Mouse (Mus musculus) forebrain, embryonic 13.5 days (tissue): ENCODE data around the gene Eif4e1b. TPM values are rescaled to one million over a fixed set of nuclear protein-coding genes. Genes with fewer than 3 reads are reported as not detected.

Source experiments
- ATAC-seq: fragments of 200-750 bp; cut with Nextera tagmentation; 2 replicates; pipeline ENCODE4 v1.8.0; 2017
- H3K27ac ChIP-seq: fragments of 300-500 bp; sonication (generic); 2 replicates; pipeline ENCODE4 v1.5.1; 2015; ENCODE audit warnings: inconsistent platforms, mild to moderate bottlenecking, moderate library complexity
- H3K27me3 ChIP-seq: fragments of 300-500 bp; sonication (generic); 2 replicates; pipeline ENCODE4 v1.6.1; 2015; ENCODE audit warnings: mild to moderate bottlenecking, inconsistent platforms
- H3K36me3 ChIP-seq: fragments of 300-500 bp; sonication (generic); 2 replicates; pipeline ENCODE4 v1.6.1; 2015; ENCODE audit warnings: mild to moderate bottlenecking, inconsistent platforms; ENCODE audit not compliant: poor library complexity, severe bottlenecking
- H3K4me1 ChIP-seq: fragments of 300-500 bp; sonication (generic); 2 replicates; pipeline ENCODE4 v1.6.1; 2015; ENCODE audit warnings: inconsistent platforms
- H3K4me2 ChIP-seq: fragments of 300-500 bp; sonication (generic); 2 replicates; pipeline ENCODE4 v1.6.1; 2015; ENCODE audit warnings: inconsistent platforms, mild to moderate bottlenecking, moderate library complexity
- H3K4me3 ChIP-seq: fragments of 300-500 bp; sonication (generic); 2 replicates; pipeline ENCODE4 v1.5.1; 2015; ENCODE audit warnings: mild to moderate bottlenecking, inconsistent platforms
- H3K9ac ChIP-seq: fragments of 300-500 bp; sonication (generic); 2 replicates; pipeline ENCODE4 v1.6.1; 2015; ENCODE audit warnings: mild to moderate bottlenecking, inconsistent platforms
- H3K9me3 ChIP-seq: fragments of 300-500 bp; sonication (generic); replicated peaks from 2 replicates; pipeline ENCODE4 v1.6.1; 2016; ENCODE audit warnings: inconsistent platforms
- WGBS: fragments of 180-500 bp; shearing (Covaris S2); methylation state at CpG from one replicate; pipeline ENCODE4 v1.1.7; 2015; 5-methylcytosine and 5-hydroxymethylcytosine counted together
- polyA plus RNA-seq: library from polyadenylated mRNA; unstranded; fragments of >200 nt; fragmentation: Nextera tagmentation; extraction: Ambion mirVana; gene quantifications from 2 replicates; pipeline ENCODE4 v1.2.1, GENCODE M21; 2015

Eif4e1b gene
- polyA plus RNA-seq: not detected in 2 replicates

DNA sequence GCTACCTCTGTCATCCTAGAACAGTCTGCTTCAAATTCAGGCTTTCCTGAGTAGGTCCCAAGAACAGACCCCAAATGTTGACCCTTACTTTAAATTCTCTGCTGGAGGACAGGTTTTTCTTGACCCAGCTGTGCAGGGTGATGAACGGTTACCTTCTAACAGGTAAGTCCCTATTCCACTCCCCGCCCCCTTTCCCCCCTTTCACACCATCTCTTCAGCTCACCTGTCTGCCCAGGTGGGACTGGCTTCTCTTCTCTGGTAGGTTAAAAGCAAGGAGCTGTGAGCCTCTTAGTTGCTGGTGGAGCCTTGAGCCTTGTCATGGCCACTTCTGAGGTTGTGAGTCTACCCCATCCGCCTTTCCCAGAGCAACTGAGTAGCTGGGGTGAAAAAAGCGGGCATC, at the start of gene Eif4e1b:
Gene Eif4e1b, plus strand, starts transcription at position 301 of the 400 bp plus-strand sequence.
- Histone ChIP-seq H3K4me2 (no peak within 1 kb of the TSS), H3K27ac (no peak within 1 kb of the TSS), H3K36me3 (no peaks in the 10 kb centered on the region), H3K9ac (no peak within 1 kb of the TSS), H3K9me3 (no peaks in the 10 kb centered on the region), H3K27me3 (no peaks in the 10 kb centered on the region), H3K4me3 (no peak within 1 kb of the TSS), H3K4me1 (peaks cover 8% of the 10 kb centered on the region)
- 93% methylated on average over 4 of the region's 4 CpGs for WGBS
- no peak for ATAC-seq

DNA sequence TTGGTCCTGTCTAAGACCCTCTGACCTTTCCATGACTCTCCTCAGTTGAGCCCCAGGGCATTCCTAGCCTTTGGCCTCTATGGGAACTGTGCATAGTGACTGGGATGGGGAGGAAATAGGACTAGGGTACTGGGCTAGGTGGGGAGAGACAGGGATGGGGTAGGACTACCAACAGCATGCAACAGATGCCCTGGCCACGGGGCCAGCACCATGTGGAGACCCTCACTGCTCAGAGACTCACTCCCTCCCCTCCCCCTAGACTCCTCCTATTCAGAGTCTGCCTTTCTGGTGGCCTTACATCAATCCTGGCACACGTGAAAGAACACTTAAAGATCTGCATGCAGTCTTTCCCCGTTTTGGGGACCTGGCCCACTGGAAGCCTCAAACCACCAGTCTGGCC, 46.9 kb upstream of the Eif4e1b start:
- Histone ChIP-seq H3K9me3 (no peaks in the 10 kb centered on the region), H3K9ac (no peak overlapping the region), H3K4me3 (0 out of 2 replicates have a peak overlapping the region, but pooled peaks have one; percentile 26), H3K36me3 (peaks cover 65% of the 10 kb centered on the region), H3K27me3 (peaks cover 51% of the 10 kb centered on the region), H3K4me1 (peaks cover 23% of the 10 kb centered on the region), H3K4me2 (0 out of 2 replicates have a peak overlapping the region, but pooled peaks have one; percentile 54), H3K27ac (no peak overlapping the region)
- 19% methylated on average over 3 of the region's 3 CpGs for WGBS
- no peak for ATAC-seq

DNA sequence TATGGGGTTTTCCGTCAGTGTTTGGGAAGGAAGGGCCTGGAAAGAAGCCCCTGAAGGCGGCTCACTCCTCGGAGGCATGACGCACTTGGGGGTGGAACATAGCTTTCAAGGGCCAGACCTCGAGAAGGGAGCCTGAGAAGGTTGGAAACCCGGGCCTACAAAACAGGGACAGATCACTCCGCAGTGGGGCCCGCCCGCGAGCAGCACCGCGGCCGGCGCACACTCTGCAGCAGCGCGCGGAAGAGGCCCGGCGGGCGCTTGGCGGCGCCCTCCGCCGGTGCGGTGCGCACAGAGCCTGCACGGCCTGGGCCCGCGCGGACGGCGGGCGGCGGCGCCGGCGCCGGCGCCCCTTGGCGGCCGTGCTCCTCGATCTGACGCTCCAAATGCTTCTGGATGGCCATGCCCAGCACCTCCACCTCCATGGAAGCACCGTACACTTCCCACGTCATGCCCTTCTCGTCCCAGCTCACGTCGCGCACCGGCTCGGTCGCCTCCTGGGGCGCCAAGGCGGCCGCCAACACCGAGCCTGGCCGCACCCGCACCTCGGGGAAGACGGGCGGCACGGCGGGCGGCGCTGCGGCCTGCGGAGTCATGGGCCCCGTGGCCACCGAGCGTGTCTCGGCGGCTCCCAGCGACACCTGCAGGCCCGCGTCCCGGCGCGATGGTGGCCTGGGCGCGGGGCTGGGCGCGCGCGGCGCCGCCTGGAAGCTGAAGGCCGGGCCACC, 46.1 kb upstream of the Eif4e1b start:
- Histone ChIP-seq H3K4me2 (peak overlapping the region; percentile 54), H3K27me3 (peaks cover 51% of the 10 kb centered on the region), H3K27ac (no peak overlapping the region), H3K4me1 (peaks cover 23% of the 10 kb centered on the region), H3K36me3 (peaks cover 65% of the 10 kb centered on the region), H3K4me3 (peak overlapping the region; percentile 26), H3K9ac (peak overlapping the region; percentile 50), H3K9me3 (no peaks in the 10 kb centered on the region)
- peak; percentile 67 for ATAC-seq
- WGBS: 2% methylated on average over 71 of the region's 87 CpGs

DNA sequence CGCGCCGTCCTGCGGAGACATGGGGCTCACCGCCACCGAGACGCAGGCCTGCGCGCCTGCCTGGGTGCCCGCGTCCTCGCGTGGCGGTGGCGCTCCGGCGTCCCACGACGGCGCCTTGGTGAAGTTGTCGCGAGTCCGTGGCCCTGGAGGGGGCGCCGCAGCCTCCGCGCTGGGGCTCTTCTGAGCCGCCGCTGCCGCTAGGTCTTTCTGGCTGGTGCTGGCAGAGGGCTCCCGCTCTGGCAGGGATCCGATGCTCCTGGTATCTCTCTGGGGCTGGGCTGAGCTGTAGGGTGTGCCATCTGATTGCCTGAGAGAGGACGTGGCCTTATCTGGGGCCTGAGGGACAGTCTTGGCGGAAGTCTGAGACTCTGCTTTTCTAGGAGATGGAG, 45.6 kb upstream of the Eif4e1b start:
- H3K36me3 ChIP-seq: peaks cover 67% of the 10 kb centered on the region
- peaks cover 51% of the 10 kb centered on the region for H3K27me3 ChIP-seq
- peak; percentile 25; the same call in 1 of the 2 replicates for ATAC-seq
- H3K4me1 ChIP-seq: peaks cover 23% of the 10 kb centered on the region
- 5% methylated on average over 24 of the region's 34 CpGs for WGBS
- H3K4me3 ChIP-seq: peak overlapping the region; percentile 26
- no peak overlapping the region for H3K27ac ChIP-seq
- H3K4me2 ChIP-seq: peak overlapping the region; percentile 54
- H3K9me3 ChIP-seq: no peaks in the 10 kb centered on the region
- peak overlapping the region; percentile 50 for H3K9ac ChIP-seq

DNA sequence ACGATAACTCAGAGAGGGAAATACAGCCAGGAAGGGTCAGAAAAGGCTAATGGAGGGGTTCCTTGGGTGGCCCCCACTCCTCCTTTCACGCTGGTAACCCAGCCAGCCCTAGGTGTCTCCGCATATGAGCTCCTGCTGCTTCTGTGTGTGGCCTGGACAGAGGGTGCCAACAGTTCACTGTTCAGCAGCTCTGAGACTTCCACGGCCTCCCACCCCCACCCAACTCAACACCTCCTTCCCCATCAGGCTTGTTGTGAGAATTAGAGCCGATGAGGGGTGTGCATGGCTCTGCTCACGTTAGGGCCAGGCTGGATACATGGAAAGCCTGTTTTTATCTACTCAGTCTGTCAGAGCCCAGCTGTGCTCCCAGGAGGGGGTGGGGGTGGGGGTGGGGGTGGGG, 37.7 kb upstream of the Eif4e1b start:
- WGBS: 40% methylated on average over 6 of the region's 6 CpGs
- Histone ChIP-seq H3K9me3 (no peaks in the 10 kb centered on the region), H3K4me2 (peak overlapping the region; percentile 38), H3K36me3 (peaks cover 3% of the 10 kb centered on the region; the same call in 1 of the 2 replicates), H3K27me3 (peaks cover 9% of the 10 kb centered on the region), H3K9ac (no peak overlapping the region), H3K4me1 (peaks cover 46% of the 10 kb centered on the region), H3K4me3 (no peak overlapping the region), H3K27ac (peak overlapping the region; percentile 48; the same call in 1 of the 2 replicates)
- ATAC-seq: no peak

DNA sequence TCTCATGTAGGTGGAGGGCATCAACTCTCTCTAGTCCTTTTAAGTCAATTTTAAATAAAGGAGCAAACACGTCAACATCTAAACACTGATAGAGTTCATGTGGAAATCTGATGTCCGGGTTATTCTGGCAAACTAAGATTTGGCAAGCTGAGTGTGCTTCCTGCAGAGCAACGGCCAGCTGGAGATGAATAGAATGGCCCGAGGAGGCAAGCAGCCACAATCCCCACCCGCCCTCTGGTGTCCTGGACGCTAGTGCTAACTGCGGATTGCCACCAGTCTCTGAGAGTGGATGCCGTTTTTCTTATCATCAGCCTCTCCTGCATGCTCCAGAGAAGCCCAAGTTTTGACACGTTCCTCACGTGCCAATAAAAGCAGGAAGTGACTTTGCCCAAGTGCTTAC, 36.9 kb upstream of the Eif4e1b start:
- H3K4me1 ChIP-seq: peaks cover 40% of the 10 kb centered on the region
- H3K4me2 ChIP-seq: peak overlapping the region; percentile 72
- H3K27me3 ChIP-seq: peaks cover 16% of the 10 kb centered on the region
- no peak overlapping the region for H3K27ac ChIP-seq
- H3K9ac ChIP-seq: peak overlapping the region; percentile 46; the same call in 1 of the 2 replicates
- ATAC-seq: no peak
- H3K9me3 ChIP-seq: no peaks in the 10 kb centered on the region
- WGBS: 34% methylated on average over 10 of the region's 10 CpGs
- peak overlapping the region; percentile 68; the same call in 1 of the 2 replicates for H3K4me3 ChIP-seq
- peaks cover 3% of the 10 kb centered on the region; the same call in 1 of the 2 replicates for H3K36me3 ChIP-seq

DNA sequence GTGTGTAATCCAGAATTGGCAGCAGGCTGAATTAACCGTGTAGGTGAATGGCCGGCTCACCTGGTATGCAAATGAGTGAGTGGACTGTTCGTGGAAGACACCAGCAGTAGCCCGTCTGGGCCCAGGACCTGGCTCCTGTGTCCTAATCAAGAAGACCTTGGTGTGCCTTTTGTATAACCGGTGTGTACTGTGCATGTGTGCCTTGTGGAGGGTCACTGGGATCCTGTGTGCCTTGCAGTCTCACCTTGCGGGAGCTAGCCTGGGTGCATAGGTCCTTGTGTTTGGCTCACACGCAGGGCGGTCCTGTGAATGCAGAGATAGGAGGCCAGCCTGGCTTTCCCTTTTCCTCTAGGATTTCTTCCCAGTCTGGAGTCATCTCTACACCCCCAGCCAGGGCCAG, 35.6 kb upstream of the Eif4e1b start:
- peaks cover 49% of the 10 kb centered on the region for H3K4me1 ChIP-seq
- peaks cover 27% of the 10 kb centered on the region for H3K27me3 ChIP-seq
- H3K4me2 ChIP-seq: peak overlapping the region; percentile 72
- ATAC-seq: no peak
- 84% methylated on average over 8 of the region's 8 CpGs for WGBS
- no peaks in the 10 kb centered on the region for H3K9me3 ChIP-seq
- peak overlapping the region; percentile 80 for H3K9ac ChIP-seq
- H3K27ac ChIP-seq: no peak overlapping the region
- H3K4me3 ChIP-seq: peak overlapping the region; percentile 68
- peaks cover under 1% of the 10 kb centered on the region; the same call in 1 of the 2 replicates for H3K36me3 ChIP-seq

DNA sequence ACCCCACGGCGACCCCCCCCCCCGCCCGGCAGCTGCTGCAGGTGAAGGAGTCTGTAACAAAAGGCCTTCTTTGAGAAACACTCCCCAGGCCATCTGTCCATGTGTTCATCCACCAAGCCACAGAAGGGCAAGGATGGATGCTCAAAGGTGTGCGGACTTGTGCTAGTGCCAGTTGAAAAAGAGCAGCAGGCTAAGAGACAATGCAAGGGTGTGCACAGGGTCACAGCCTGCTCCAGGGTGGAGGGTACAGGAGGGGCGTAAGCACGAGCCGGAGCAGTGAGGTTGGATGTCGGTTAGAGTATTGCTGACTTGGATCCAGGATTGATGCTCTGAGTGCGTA, 35.1 kb upstream of the Eif4e1b start:
- Histone ChIP-seq H3K4me1 (peaks cover 51% of the 10 kb centered on the region), H3K36me3 (no peaks in the 10 kb centered on the region; the same call in 1 of the 2 replicates), H3K9me3 (no peaks in the 10 kb centered on the region), H3K4me2 (peak overlapping the region; percentile 72), H3K27ac (peak overlapping the region; percentile 85; the same call in 1 of the 2 replicates), H3K27me3 (peaks cover 27% of the 10 kb centered on the region), H3K4me3 (peak overlapping the region; percentile 68), H3K9ac (peak overlapping the region; percentile 80)
- peak; percentile 42 for ATAC-seq
- 27% methylated on average over 10 of the region's 10 CpGs for WGBS

DNA sequence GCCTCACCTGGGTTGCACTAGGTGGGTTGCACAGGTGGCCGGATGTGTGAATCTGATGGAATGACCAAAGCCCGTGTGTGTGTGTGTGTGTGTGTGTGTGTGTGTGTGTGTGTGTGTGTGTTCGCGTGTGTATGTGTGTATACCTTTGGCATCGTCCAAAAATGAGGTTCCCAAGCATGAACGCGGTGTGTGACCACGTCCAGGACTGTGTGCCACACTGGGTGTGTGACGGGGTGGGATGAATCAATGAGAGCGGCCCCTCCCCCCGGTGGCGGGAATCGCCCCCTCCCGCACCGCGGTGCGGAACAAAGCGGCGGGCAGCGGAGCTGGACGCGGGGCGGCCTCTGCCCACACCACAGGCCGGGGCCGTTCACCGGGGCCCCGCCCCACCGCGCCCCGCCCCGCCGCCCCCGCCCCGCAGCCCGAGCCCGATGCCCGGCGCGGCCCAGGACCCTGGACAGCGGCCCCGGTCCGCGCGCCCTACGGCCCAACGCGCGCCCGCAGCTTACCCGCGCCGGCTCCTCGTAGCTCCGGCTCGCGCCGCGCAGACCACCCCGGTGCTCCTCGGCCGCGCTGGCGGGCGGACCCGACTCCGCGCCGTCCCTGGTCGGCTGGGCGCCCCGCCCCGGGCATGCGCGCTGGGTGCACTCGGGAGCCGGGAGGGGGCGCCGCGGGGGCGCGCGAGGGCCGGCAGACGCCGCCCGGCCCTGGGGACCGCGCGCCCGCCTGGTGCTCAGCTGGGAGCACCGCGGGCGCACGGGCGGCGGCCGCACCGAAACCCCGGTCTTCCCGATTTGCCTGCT, 34.5 kb upstream of the Eif4e1b start:
- WGBS: 2% methylated on average over 39 of the region's 100 CpGs
- Histone ChIP-seq H3K4me3 (peak overlapping the region; percentile 68), H3K27ac (peak overlapping the region; percentile 85), H3K4me1 (peaks cover 56% of the 10 kb centered on the region), H3K36me3 (no peaks in the 10 kb centered on the region; the same call in 1 of the 2 replicates), H3K4me2 (peak overlapping the region; percentile 72), H3K27me3 (peaks cover 27% of the 10 kb centered on the region), H3K9ac (peak overlapping the region; percentile 80), H3K9me3 (no peaks in the 10 kb centered on the region)
- ATAC-seq: peak; percentile 89

DNA sequence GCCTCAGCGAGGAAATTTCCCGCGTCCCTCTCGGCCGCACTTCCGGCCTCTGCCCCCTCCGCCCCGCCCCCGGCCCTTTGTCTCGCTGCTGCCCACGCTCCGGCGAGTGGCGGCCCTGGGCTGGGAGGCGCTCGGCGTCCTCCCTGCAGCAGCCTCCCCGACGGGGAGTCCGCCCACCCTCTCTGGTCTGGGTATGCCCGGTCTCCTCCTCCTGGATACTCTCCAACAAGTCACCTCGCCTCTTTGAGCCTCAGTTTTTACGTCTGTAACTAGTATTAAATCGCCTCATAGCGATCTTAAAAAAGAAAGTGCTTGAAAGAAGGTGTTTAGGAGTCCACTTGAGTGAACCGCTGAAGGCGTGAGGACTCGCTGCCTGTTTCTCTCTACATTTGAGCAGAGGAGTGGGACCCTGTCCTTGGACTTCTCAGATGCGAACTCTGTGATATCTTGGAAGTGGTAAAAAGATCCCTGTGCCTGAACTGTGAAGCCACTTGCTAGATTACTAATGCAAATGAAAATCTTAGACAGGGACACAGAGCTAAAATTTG, 33.9 kb upstream of the Eif4e1b start, which contains the start of gene Gprin1:
Gene Gprin1, minus strand, starts transcription at position 11 of the 548 bp plus-strand sequence.
- 2% methylated on average over 29 of the region's 29 CpGs for WGBS
- peak within 1 kb of the TSS; percentile 68 for H3K4me3 ChIP-seq
- H3K27me3 ChIP-seq: peaks cover 27% of the 10 kb centered on the region
- peak within 1 kb of the TSS; percentile 80 for H3K9ac ChIP-seq
- H3K4me2 ChIP-seq: peak within 1 kb of the TSS; percentile 72
- H3K36me3 ChIP-seq: no peaks in the 10 kb centered on the region; the same call in 1 of the 2 replicates
- H3K27ac ChIP-seq: peak within 1 kb of the TSS; percentile 85
- peak; percentile 77 for ATAC-seq
- no peaks in the 10 kb centered on the region for H3K9me3 ChIP-seq
- peaks cover 62% of the 10 kb centered on the region for H3K4me1 ChIP-seq

DNA sequence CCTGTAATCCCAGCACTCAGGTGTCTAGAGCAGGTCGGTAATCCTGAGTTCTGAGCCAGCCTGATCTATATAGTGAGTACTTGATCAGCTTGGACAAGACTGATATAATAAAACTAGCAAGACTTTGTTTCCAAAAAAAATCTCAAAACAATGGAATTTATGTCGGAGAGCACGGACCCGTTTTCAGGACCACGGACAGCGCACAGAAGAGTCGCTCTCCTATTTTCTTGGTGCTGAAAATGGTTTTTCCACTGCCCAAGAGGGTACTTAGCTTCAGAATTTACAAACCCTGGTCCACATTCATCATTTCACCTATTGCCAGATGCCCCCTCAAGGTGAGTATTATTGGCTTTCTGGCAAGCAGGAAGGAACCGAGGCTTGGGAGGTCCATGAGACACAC, 33.1 kb upstream of the Eif4e1b start:
- Histone ChIP-seq H3K27me3 (peaks cover 27% of the 10 kb centered on the region), H3K9ac (no peak overlapping the region), H3K36me3 (no peaks in the 10 kb centered on the region; the same call in 1 of the 2 replicates), H3K4me3 (peak overlapping the region; percentile 68; the same call in 1 of the 2 replicates), H3K9me3 (no peaks in the 10 kb centered on the region), H3K4me1 (peaks cover 66% of the 10 kb centered on the region), H3K27ac (no peak overlapping the region), H3K4me2 (peak overlapping the region; percentile 72; the same call in 1 of the 2 replicates)
- WGBS: 3% methylated on average over 8 of the region's 8 CpGs
- ATAC-seq: no peak
